In the genomic region with DNA sequence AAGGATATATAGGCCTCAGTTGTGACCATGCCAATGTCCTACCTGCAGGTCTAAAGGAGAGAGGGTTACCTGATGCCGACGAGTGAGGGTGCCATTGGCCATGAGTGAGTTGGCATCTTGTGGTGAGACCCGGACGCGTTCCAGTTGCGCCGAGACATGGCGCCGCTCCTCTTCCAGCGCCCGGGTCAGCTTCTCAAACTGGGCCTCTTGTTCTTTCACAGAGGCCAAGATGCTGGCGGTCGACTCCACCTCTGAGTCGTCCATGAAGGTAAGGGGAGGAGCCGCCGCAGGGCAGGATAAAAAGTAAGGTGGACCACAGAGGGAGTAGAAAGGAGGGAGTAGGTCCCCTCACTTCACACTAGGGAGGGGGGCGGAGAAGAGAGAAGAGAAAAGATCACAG, we compare ENCODE assay signal across 15 mouse cellular contexts. TPM values are rescaled to one million over a fixed set of nuclear protein-coding genes. Genes with fewer than 3 reads are reported as not detected.
DNase-seq lines count a peak whose midpoint lies in the region; TF ChIP-seq lines count a peak whose summit lies in the region.
"Had no signal": no experiment of that assay in that cellular context is flagged by ENCODE, and none has a peak within 500 bp of the region (broad histone marks: within the 10 kb centered on the region; RNA-seq: fewer than 3 reads in every experiment).

No protein-coding gene starts in this region.

- no peak overlapping the region for H3K4me3 ChIP-seq in kidney, adult 2 months (ENCODE audit: insufficient read depth, low read depth, low read length)
- H3K4me3 ChIP-seq in spleen, adult 2 months (ENCODE audit: extremely low read depth, insufficient read depth, insufficient read length): no peak overlapping the region
- H3K4me3 ChIP-seq in brown adipose tissue, adult 24 weeks (ENCODE audit: insufficient read depth, low read depth, low read length): no peak overlapping the region
- H3K4me3 ChIP-seq: embryonic facial prominence, embryonic 12.5 days; hindbrain, embryonic 12.5 days; liver, embryonic 13.5 days had no signal

- 92% methylated on average over 17 of the region's 17 CpGs for WGBS in kidney, adult 2 months
- WGBS in spleen, adult 2 months: 93% methylated on average over 17 of the region's 17 CpGs

- TF ChIP-seq POLR2A in kidney, adult 2 months (IDR thresholded peaks at IDR 0.05; ENCODE audit: low read depth, low read length): no peak
- no peak for TF ChIP-seq POLR2A in spleen, adult 2 months (IDR thresholded peaks at IDR 0.05; ENCODE audit: low read depth, low read length)

- no peaks in the 10 kb centered on the region for H3K27me3 ChIP-seq in kidney, adult 2 months (replicated peaks; ENCODE audit: control insufficient read depth, insufficient read depth, low read length)
- no peaks in the 10 kb centered on the region for H3K27me3 ChIP-seq in spleen, adult 2 months (ENCODE audit: control insufficient read depth, insufficient read depth, low read length)
- H3K27me3 ChIP-seq: embryonic facial prominence, embryonic 12.5 days; hindbrain, embryonic 12.5 days; liver, embryonic 13.5 days had no signal

- peaks cover 40% of the 10 kb centered on the region for H3K4me1 ChIP-seq in kidney, adult 2 months (ENCODE audit: control insufficient read depth, insufficient read depth, low read length)
- H3K4me1 ChIP-seq in spleen, adult 2 months (ENCODE audit: control insufficient read depth, insufficient read depth, insufficient read length): peaks cover 11% of the 10 kb centered on the region; the same call in 1 of the 2 replicates
- peaks cover 19% of the 10 kb centered on the region for H3K4me1 ChIP-seq in brown adipose tissue, adult 24 weeks (ENCODE audit: control insufficient read depth, insufficient read depth, insufficient read length, low read length)
- H3K4me1 ChIP-seq: embryonic facial prominence, embryonic 12.5 days had no signal

- DNase-seq in kidney, adult 2 months: no peak
- no peak for DNase-seq in kidney, postnatal 14 days
- no peak for DNase-seq in spleen, adult 2 months (ENCODE audit: low read depth in 1 of 2, low spot score in 2 of 2)
- no peak for DNase-seq in spleen, postnatal 4 days (ENCODE audit: low spot score in 2 of 2)
- DNase-seq in right cerebral cortex, postnatal 25 days: no peak
- no peak for DNase-seq in neural tube, embryonic 10.5 days (ENCODE audit: extremely low spot score, low spot score)
- DNase-seq: adrenal gland, adult 2 months; cerebellum, postnatal 36 days; liver, embryonic 13.5 days; right cerebral cortex, adult 18-20 months; thymus, postnatal 14 days had no signal

- H3K27ac ChIP-seq in kidney, adult 2 months (ENCODE audit: insufficient read depth, low read depth, low read length): peak overlapping the region; percentile 29
- peak overlapping the region; percentile 24; the same call in 1 of the 2 replicates for H3K27ac ChIP-seq in spleen, adult 2 months (ENCODE audit: insufficient read depth, low read length)
- peak overlapping the region; percentile 27; the same call in 1 of the 2 replicates for H3K27ac ChIP-seq in brown adipose tissue, adult 24 weeks (replicated peaks; ENCODE audit: low read depth, low read length)
- H3K27ac ChIP-seq: embryonic facial prominence, embryonic 12.5 days; hindbrain, embryonic 12.5 days; liver, embryonic 13.5 days had no signal

- TF ChIP-seq CTCF in kidney, adult 2 months (conservative IDR thresholded peaks at IDR 0.05; ENCODE audit: insufficient read depth, insufficient read length, low read depth, low read length): no peak
- TF ChIP-seq CTCF in spleen, adult 2 months (IDR thresholded peaks at IDR 0.05; ENCODE audit: extremely low read depth, insufficient read depth, insufficient read length, insufficient replicate concordance): no peak

- peaks cover 5% of the 10 kb centered on the region for H3K36me3 ChIP-seq in kidney, adult 2 months (ENCODE audit: control insufficient read depth, insufficient read depth, low read length)
- H3K36me3 ChIP-seq in spleen, adult 2 months (ENCODE audit: control insufficient read depth, insufficient read depth, low read length): no peaks in the 10 kb centered on the region; the same call in 1 of the 2 replicates

RNA-seq across cellular contexts. Expression of a gene that starts 26.4 kb away (rescaled TPM):
- polyA plus RNA-seq in kidney, adult 2 months (2012; rRNA removed): 53.2 and 58.7 TPM in 2 replicates
- polyA plus RNA-seq in spleen, adult 2 months (2012; rRNA removed): 12.3 and 14.7 TPM in 2 replicates
- polyA plus RNA-seq in brown adipose tissue, adult 24 weeks (2012; ENCODE audit: insufficient read depth, insufficient read length, missing spikeins): 32.5 and 35.3 TPM in 2 replicates

RNA-seq across cellular contexts. Expression of a gene that starts 34.7 kb away (rescaled TPM):
- polyA plus RNA-seq in kidney, adult 2 months (2012; rRNA removed): 0.02 TPM in 1 of 2 replicates, not detected in the other
- polyA plus RNA-seq in spleen, adult 2 months (2012; rRNA removed): not detected in 2 replicates
- not detected in 2 replicates for polyA plus RNA-seq in brown adipose tissue, adult 24 weeks (2012; ENCODE audit: insufficient read depth, insufficient read length, missing spikeins)

RNA-seq across cellular contexts. Expression of a gene that starts 46.4 kb away (rescaled TPM):
- 29.6 and 32.2 TPM in 2 replicates for polyA plus RNA-seq in kidney, adult 2 months (2012; rRNA removed)
- polyA plus RNA-seq in spleen, adult 2 months (2012; rRNA removed): 52.6 and 76.8 TPM in 2 replicates
- 27.5 and 33.4 TPM in 2 replicates for polyA plus RNA-seq in brown adipose tissue, adult 24 weeks (2012; ENCODE audit: insufficient read depth, insufficient read length, missing spikeins)

RNA-seq across cellular contexts. Expression of a gene that starts 53.6 kb away (rescaled TPM):
- polyA plus RNA-seq in kidney, adult 2 months (2012; rRNA removed): not detected in 2 replicates
- polyA plus RNA-seq in spleen, adult 2 months (2012; rRNA removed): not detected in 2 replicates
- not detected in 2 replicates for polyA plus RNA-seq in brown adipose tissue, adult 24 weeks (2012; ENCODE audit: insufficient read depth, insufficient read length, missing spikeins)
- polyA plus RNA-seq: adrenal gland, adult 2 months; embryonic facial prominence, embryonic 12.5 days; hindbrain, embryonic 12.5 days; kidney, embryonic 14.5 days; liver, embryonic 13.5 days had no signal

RNA-seq across cellular contexts. Expression of a gene that starts 54.0 kb away (rescaled TPM):
- polyA plus RNA-seq in kidney, adult 2 months (2012; rRNA removed): 7.8 and 9.3 TPM in 2 replicates
- polyA plus RNA-seq in spleen, adult 2 months (2012; rRNA removed): 4.9 and 5.0 TPM in 2 replicates
- 11.5 and 13.0 TPM in 2 replicates for polyA plus RNA-seq in brown adipose tissue, adult 24 weeks (2012; ENCODE audit: insufficient read depth, insufficient read length, missing spikeins)
